Mouse (Mus musculus) urinary bladder, postnatal 4 days (tissue): ENCODE data around the gene Slc38a3.

Experiments
- DNase-seq, 2 experiments: peaks; one replicate each; pipeline ENCODE4 v3.0.0; 2021 to 2022; ENCODE audit warnings: low spot score in 2 of 2

Slc38a3 gene

DNA sequence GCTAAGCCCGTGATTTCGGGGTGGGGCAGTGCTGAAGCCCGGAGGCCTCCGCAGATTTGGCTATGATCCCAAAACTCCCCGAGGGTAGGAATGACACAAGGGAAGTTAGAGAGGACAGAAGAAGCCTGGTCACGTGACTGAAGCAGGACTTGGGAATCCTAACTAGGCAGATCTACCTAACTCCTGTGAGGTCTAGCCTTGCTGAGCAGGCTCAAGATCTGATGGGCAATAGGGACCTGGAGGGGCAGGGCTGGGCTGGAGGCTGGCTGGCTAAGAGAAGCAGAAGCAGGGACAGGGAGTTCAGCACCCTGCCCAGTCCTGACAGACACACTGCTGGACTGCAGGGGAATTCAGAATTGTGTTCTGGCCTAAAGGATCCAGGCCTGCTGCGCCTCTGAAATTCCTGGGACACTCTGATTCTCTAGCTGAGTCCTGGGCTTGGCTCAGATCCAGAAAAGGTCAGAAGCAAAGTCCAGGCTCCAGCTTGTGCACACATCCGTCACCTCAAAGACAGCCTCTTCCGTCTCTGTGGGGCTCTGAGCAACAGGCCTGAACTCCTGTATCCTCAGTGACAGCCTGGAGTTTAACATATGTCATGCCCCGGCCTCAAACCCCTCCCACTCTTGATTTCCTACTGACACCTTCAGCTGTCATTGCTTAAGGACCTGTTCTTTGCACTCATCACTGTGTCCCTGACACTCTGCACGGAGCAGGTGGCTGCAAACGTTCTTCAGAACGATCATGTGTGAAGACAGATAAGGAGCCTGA, 50.4 kb downstream of the Slc38a3 start:
- no peak for DNase-seq

GRCm38 (mm10) chr9:107618098-107618497, 51.2 kb downstream of the Slc38a3 start:
- no peak for DNase-seq

DNA sequence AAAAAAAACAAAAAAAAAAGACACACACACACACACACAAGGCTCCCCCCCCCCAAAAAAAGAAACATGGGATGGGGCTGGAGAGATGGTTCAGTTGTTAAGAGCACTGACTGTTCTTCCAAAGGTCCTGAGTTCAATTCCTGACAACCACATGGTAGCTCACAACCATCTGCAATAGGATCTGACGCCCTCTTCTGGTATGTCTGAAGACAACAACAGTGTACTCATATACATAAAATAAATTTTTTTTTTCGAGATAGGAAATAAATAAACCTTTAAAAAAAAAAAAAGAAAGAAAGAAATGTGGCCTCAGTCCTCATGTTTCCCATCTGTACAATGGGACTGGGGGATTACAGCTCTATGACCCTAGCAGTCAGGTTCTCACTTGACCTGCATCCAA, 51.9 kb downstream of the Slc38a3 start:
- no peak for DNase-seq

DNA sequence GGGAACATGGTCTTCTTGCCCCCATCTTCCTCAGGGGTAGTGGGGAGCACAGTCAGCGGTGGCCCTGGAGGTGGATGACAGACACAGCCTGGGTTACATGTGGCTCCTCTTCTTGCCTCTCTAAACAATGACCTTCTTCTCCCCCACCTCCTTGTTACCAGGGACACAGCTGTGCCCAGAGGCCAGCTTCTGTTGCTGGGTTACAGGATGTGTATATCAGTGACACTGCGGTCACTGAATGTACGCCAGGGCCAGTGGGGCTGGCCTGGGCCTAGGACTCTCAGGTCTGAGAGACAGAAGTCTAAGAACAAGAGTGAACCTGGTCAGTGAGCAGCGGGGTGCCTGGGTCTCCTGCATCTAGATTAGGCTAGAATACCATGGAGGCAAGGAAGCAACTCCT, 54.3 kb downstream of the Slc38a3 start:
- DNase-seq: no peak

DNA sequence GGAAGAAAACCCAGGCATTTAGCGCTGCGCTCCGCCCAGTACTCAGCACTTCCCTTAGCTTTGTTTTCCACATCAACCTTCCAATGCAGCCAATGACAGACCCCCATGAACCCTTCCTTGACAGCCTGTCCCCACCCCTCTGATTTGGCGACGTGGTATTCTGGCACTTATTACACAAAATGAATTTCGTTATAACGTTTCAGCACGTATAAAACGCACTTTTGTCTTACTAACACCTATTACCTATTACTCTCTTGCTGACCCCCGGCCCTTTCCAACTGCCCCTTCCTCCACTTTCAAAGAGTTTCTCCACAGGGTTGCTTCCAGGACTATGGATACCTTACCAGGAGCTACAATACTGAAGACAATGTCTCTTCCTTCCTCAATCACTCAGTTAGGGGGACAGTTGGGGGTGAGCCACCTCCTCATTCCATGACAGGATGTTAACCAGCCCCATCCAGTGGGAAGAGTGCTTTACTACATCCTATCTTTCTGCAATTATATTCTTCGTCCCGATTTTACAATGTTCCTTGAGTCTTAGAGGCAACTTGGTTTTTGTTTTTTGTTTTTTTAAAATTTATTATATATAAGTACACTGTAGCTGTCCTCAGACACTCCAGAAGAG, 56.3 kb downstream of the Slc38a3 start:
- no peak for DNase-seq

DNA sequence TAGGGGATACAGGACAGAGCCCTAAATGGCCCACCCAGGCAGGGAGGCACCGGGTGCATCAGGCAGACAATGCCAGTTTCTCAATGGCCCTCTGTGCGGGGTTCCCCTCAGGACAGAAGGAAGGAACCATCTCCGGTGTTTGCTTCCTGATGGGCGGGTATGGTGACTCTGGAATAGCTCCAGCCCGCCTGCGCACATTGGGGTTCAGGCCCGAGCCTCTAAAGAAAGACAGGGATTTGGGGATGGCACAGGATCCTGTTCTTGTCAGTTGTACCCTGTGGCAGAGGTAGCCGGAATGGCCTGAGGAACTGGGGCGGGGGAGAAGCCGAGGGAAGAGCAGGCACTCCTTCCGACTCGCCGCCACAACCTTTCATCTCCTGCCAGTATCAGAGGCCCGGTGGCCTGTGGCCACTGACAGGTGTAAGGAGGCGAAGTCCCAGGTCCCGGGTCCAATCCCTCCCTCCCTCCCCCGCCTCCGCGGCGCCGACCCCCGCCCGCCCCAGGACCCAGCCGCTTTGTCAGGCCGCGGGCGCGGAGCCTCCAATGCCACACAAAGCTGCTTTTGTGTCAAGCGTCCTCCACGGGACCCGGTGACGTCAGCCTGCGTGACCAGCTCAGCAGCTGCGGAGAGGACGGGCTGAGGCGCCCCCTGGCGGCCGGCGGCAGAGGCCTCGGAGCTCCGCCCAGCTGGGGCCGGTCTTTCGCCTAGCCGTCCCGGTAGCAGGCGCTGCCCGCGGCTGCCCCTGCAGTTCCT, 57.0 kb downstream of the Slc38a3 start:
- DNase-seq: peak; percentile 97 to 99

DNA sequence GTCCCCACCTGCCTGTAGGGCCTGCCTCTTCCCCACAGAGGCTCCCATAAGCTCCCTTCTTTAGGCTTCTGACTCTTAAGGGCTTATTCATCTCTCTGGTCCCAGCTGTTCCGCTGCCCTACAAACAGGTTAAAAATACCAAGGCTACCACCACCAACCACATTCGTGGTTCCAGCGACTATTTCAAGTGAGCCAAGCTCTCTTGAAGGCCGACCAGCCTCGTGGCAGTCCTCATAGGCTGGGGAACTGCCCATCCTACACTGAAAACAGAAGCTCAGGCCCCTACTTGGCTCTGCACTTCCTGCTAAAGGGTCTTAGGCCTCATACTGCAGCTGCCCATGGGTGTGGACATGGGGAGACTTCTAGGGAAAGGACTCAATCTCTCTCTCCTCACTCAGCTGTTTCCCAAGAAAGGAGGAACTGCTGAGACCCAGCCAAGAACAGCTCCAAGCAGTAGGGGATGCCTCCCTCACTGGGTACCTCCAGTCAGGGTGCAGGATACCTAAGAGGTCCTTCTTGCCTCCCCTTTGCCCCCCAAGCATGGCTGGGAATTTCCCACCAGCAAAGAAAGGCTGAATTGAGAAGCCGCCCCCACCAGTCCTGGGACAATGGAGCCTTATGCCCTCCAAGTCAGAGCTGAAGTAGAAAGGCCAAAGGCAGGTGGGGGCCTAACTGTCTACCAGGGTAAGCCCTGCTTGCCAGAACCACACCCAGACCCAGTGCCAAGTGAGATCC, 57.7 kb downstream of the Slc38a3 start:
- DNase-seq: no peak

GRCm38 (mm10) chr9:107609433-107609830, 59.9 kb downstream of the Slc38a3 start:
- no peak for DNase-seq

GRCm38 (mm10) chr9:107608741-107609432, 60.4 kb downstream of the Slc38a3 start, which contains the start of gene Sema3b:
TSS of gene Sema3b (minus strand) at chr9:107609229.
- DNase-seq: no peak

DNA sequence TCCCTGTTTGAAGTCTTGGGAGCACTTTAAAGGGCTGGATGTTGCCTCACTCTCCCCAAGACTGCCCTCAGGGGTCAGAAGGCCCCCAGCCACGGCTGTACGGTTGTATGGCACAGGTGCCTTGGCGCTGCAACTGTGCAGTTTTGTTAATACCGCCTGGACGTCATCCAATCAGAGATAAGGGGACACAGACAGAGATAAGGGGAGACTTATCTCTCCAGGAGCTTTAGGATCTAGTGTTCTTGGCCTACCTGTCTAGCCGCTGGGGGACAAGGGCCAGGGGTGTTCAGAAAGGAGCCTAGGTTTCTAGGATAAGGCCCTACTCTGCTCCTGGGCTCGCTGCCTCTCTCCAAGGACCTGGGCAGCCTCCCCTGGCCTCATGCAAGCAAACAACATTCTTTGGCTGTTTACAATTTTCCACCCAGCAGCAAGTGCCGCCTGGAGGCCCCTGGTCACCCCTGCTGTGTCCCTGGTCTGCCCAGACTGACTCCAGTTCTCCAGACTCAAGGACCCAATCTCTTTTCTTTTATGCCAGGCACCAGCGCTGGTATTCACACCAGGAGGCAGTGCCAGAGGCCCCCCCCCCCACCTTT, 61.6 kb downstream of the Slc38a3 start:
- DNase-seq: no peak

- no peak for DNase-seq
Measured at GRCm38 (mm10) chr9:107607036-107607435, 62.3 kb downstream of the Slc38a3 start.

GRCm38 (mm10) chr9:107606591-107606990, 62.7 kb downstream of the Slc38a3 start:
- no peak for DNase-seq

GRCm38 (mm10) chr9:107605041-107605661, 64.2 kb downstream of the Slc38a3 start:
- DNase-seq: no peak

- no peak for DNase-seq
Measured at GRCm38 (mm10) chr9:107603251-107603650, 66.1 kb downstream of the Slc38a3 start.

- peak; percentile 85 to 96 for DNase-seq
Measured at GRCm38 (mm10) chr9:107602068-107602648, 67.2 kb downstream of the Slc38a3 start.

DNA sequence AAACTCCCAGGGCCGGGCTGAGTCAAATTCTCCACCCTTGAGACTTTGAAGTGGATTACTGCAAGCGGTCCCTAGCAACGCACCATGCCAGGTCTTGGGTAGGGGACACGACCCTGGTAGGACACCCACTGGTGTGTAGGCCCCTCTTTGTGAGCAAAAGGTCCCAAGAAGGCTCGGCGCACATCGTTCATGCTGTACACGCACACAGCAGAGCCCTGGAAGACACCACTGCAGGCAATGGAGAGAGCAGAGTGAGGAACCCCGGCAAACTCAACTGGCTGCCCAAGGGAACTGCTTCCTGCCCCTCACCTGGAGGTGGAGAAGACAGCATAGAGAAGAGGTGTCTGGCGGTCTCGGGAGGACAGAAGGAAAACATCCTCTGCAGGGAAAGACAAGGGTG, 68.1 kb downstream of the Slc38a3 start:
- DNase-seq: no peak

GRCm38 (mm10) chr9:107600745-107601144, 68.6 kb downstream of the Slc38a3 start:
- no peak for DNase-seq
